Mouse (Mus musculus): ENCODE data around the gene Pex1. TPM values are rescaled to one million over a fixed set of nuclear protein-coding genes. Genes with fewer than 3 reads are reported as not detected.
A peak's percentile ranks its signal among the peaks of the same experiment; 100 is the strongest.
"Not testable (repeated sequence)": the region's sequence is repeated elsewhere in the genome, so short reads cannot be mapped to it uniquely, and the experiment has no call there.

Pex1 gene
- total RNA-seq (2021): 1 to 10 TPM; 9.1 to 9.5 TPM

- peak; percentile 91 for DNase-seq
- intact Hi-C loops (cut with DNase I): loop anchor here (2.0 kb wide), 2 partner anchors 51 kb away; no protein-coding TSS in a partner anchor
These were observed at the start of gene Pex1 for GRCm38 (mm10) chr5:3595693-3596398. Gene Pex1, plus strand, starts transcription at chr5:3596066.

- intact Hi-C loops (cut with DNase I): no loop called here
- DNase-seq: no peak
These were observed 49.6 kb upstream of the Pex1 start for GRCm38 (mm10) chr5:3546226-3546625.

GRCm38 (mm10) chr5:3551481-3551880 is 44.4 kb upstream of the Pex1 start:
- intact Hi-C loops (cut with DNase I): no loop called here

GRCm38 (mm10) chr5:3554198-3554597 is 41.7 kb upstream of the Pex1 start:
- DNase-seq: no peak

More at GRCm38 (mm10) chr5:3551481-3551880, 44.4 kb upstream of the Pex1 start:
- DNase-seq: no peak

GRCm38 (mm10) chr5:3571266-3571665 is 24.6 kb upstream of the Pex1 start, which contains the start of gene 1700109H08Rik:
Gene 1700109H08Rik, plus strand, starts transcription at chr5:3571566.
- DNase-seq: no peak
- intact Hi-C loops (cut with DNase I): no loop called here

More at GRCm38 (mm10) chr5:3554198-3554597, 41.7 kb upstream of the Pex1 start:
- intact Hi-C loops (cut with DNase I): no loop called here

GRCm38 (mm10) chr5:3574825-3575224 is 21.0 kb upstream of the Pex1 start:
- DNase-seq: no peak
- intact Hi-C loops (cut with DNase I): no loop called here

GRCm38 (mm10) chr5:3577939-3578338 is 17.9 kb upstream of the Pex1 start:
- intact Hi-C loops (cut with DNase I): no loop called here

GRCm38 (mm10) chr5:3579066-3579465 is 16.8 kb upstream of the Pex1 start:
- DNase-seq: no peak
- intact Hi-C loops (cut with DNase I): no loop called here

More at GRCm38 (mm10) chr5:3577939-3578338, 17.9 kb upstream of the Pex1 start:
- DNase-seq: no peak

GRCm38 (mm10) chr5:3596399-3596766 is 517 bp downstream of the Pex1 start, which contains the start of gene Rbm48:
Gene Rbm48, minus strand, starts transcription at chr5:3596585.
- DNase-seq: peak; percentile 77 to 78
- intact Hi-C loops (cut with DNase I): loop anchor here (2.0 kb wide), 2 partner anchors 50 to 52 kb away; no protein-coding TSS in a partner anchor

- intact Hi-C loops (cut with DNase I): loop anchor here (2.0 kb wide), 2 partner anchors 50 to 52 kb away; no protein-coding TSS in a partner anchor
- no peak for DNase-seq
These were observed 1.3 kb downstream of the Pex1 start for GRCm38 (mm10) chr5:3597171-3597570.

- DNase-seq: no peak
- intact Hi-C loops (cut with DNase I): no loop called here
These were observed 2.9 kb downstream of the Pex1 start for GRCm38 (mm10) chr5:3598766-3599165.

GRCm38 (mm10) chr5:3600298-3600697 is 4.4 kb downstream of the Pex1 start:
- no peak for DNase-seq
- intact Hi-C loops (cut with DNase I): no loop called here

- no peak for DNase-seq
- intact Hi-C loops (cut with DNase I): no loop called here
These were observed 4.9 kb downstream of the Pex1 start for GRCm38 (mm10) chr5:3600790-3601189.

GRCm38 (mm10) chr5:3607114-3607513 is 11.2 kb downstream of the Pex1 start:
- DNase-seq: no peak
- intact Hi-C loops (cut with DNase I): no loop called here

- intact Hi-C loops (cut with DNase I): no loop called here
- DNase-seq: no peak
These were observed 13.4 kb downstream of the Pex1 start for GRCm38 (mm10) chr5:3609241-3609640.

- DNase-seq; intact Hi-C loops (cut with DNase I): not testable (repeated sequence)
These were observed 16.0 kb downstream of the Pex1 start for GRCm38 (mm10) chr5:3611835-3612234.

GRCm38 (mm10) chr5:3620486-3620885 is 24.6 kb downstream of the Pex1 start:
- intact Hi-C loops (cut with DNase I): no loop called here

GRCm38 (mm10) chr5:3630055-3630454 is 34.2 kb downstream of the Pex1 start:
- DNase-seq: no peak
- intact Hi-C loops (cut with DNase I): no loop called here

More at GRCm38 (mm10) chr5:3620486-3620885, 24.6 kb downstream of the Pex1 start:
- no peak for DNase-seq

GRCm38 (mm10) chr5:3631512-3632271 is 35.8 kb downstream of the Pex1 start:
- DNase-seq: no peak
- intact Hi-C loops (cut with DNase I): no loop called here

GRCm38 (mm10) chr5:3632285-3632684 is 36.4 kb downstream of the Pex1 start:
- no peak for DNase-seq
- intact Hi-C loops (cut with DNase I): no loop called here

- intact Hi-C loops (cut with DNase I): no loop called here
- DNase-seq: no peak
These were observed 37.4 kb downstream of the Pex1 start for GRCm38 (mm10) chr5:3633315-3633714.
